Mouse (Mus musculus) CH12.LX (cell line): Measurements from ENCODE around the gene Lypd9.

ENCODE experiments used
- CTCF ChIP-seq, 2 experiments: IDR thresholded peaks in 1 of 2; conservative IDR thresholded peaks in 1 of 2; 2 replicates each; pipeline ENCODE4 v1.5.1; 2011 to 2012; ENCODE audit warnings: low read depth in 2 of 2, low read length in 2 of 2, improper control_type of control experiment in 1 of 2, inconsistent platforms in 1 of 2, mild to moderate bottlenecking in 1 of 2, moderate library complexity in 1 of 2
- POLR2A ChIP-seq: IDR thresholded peaks from 2 replicates; pipeline ENCODE4 v1.6.1; 2011; ENCODE audit warnings: low read depth, mild to moderate bottlenecking, improper control_type of control experiment, low read length
- RAD21 ChIP-seq: IDR thresholded peaks from 2 replicates; pipeline ENCODE4 v1.6.1; 2011; ENCODE audit warnings: low read depth, mild to moderate bottlenecking, low read length, improper control_type of control experiment, moderate library complexity

DNA sequence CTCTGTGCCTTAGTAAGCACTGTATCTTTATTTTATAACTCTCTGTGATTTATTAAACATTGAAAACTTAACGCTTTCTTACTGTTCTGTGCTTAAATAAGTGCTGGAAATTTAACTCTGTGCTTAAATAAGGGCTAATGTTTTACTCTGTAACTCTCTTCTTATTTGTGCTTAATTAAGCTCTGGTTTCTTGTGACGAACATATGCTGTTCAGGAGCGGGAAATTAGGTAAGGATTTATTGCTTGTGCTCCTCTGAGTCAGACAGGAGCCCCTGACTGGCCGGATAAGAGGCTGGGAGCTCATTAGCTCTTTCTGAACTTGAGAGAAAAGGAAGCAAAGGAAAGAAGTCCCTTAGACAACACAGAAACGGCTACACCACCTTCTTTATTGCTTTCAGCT is 14.9 kb downstream of the Lypd9 start:
- TF ChIP-seq POLR2A, result no peak
- TF ChIP-seq CTCF (conservative IDR thresholded peaks at IDR 0.05 in 1 of 2, IDR thresholded peaks at IDR 0.05 in 1 of 2; ENCODE audit: low read depth in 2 of 2, low read length in 2 of 2), result no peak
- TF ChIP-seq RAD21, result no peak
